Mouse (Mus musculus) gastrocnemius, postnatal 10 days (tissue): Measurements from ENCODE around the gene Cog4. TPM values are rescaled to one million over a fixed set of nuclear protein-coding genes. Genes with fewer than 3 reads are reported as not detected.
"Not testable (repeated sequence)": the region's sequence is repeated elsewhere in the genome, so short reads cannot be mapped to it uniquely, and the experiment has no call there.

Experiments
- DNase-seq: peaks from one replicate; pipeline ENCODE4 v3.0.0; 2021; ENCODE audit warnings: mixed read lengths
- total RNA-seq, 2 experiments: library from RNA; stranded (reverse); gene quantifications; 2 replicates each; pipeline ENCODE4 v1.2.3; 2021

The Cog4 gene
- total RNA-seq, 2 experiments from 2014 or later: 40.3 to 41.1 TPM

DNA sequence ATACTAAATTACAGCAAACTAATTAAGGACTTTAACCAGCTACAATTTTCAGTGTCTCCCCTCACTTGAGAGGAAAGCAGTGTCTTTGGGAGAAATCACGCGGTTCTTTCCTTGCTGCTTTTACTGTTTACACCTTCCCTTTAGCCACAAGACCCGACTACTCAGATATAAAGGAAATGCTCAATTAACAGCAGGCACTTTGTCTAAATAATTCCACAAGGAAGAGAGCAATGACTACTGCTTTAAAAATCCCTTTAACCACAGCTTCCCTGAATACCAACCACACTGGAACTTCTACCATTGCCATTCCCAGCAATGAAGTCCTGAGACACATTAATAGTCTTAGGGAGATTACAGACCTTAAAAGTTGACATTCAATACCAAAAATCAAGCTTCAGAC is 17.9 kb upstream of the Cog4 start:
- no peak for DNase-seq

DNA sequence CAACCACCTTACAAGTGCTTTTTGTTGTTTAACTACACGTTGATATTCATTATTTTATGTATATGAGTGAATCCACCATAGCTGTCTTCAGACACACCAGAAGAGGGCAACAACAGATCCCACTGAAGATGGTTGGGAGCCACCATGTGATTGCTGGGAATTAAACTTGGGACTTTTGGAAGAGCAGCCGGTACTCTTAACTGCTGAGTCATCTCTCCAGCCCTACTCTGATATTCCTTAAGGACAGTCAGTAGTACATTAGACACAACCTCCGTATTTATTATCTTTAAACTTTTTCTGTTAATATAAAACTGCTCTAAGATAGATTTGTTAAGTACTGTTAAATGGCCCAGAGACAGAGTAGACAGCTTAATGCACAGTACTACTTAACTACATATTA is 14.4 kb upstream of the Cog4 start:
- no peak for DNase-seq

DNA sequence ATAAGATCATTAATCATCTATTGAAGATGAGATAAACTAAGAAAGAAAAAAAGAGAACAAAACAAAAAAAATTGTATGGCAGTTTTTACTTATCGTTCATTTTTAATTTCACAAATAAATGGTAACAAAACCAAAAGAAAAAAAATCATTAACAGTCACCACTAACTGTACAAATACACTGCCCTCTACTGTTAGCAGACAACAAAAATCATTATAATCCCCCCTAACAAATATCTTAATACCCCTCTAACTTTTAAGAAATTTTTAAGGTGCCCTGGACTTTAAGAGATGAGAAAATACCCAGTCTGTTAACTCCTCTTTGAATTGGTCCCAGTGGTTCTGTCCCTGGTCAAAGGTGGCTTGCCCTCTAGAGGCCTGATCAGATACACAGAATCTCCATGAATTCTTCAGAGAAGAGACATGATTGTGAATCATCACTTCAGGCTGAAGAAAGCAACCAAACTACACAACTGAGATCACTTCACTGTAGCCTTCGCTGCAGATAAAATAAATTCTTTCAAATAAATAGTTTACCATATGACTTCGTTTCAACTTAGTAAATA is 4.3 kb upstream of the Cog4 start:
- DNase-seq: no peak

DNA sequence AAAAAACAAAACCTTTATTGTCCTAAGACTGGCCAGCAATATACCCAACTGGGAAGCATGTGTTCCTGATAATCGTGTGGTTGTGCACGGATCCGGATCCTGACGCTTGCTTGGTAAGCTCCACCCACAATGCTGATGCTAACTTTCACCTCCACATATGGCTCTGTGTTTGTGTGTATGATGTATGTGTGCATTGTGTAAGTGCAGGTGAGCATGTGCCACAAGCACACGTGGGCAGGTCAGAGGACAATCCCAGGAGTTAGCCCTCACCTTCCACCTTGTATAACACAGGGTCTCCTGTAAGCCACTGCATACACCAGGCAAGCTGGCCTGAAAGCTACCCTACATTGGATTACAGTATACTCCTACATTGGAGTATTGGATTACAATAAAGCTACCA is 3.2 kb upstream of the Cog4 start:
- DNase-seq: no peak

DNA sequence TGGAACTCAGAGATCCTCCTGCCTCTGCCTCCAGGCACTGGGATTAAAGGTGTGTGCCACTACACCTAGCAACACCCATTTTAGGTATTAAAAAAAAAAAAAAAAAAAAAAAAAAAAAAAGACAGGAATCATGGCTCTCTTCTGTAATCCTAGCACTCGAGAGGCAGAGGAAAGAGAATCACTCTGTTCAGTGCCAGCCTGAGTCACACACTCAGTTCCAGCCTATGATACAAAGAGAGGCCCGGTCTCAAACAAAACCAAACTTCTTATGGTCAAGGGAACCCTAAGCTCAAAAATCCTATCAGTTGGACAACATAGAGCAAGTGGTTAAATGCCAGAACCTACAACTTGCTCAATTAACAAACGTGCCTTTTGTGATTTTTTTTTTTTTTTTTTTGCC is 1.5 kb upstream of the Cog4 start:
- no peak for DNase-seq

DNA sequence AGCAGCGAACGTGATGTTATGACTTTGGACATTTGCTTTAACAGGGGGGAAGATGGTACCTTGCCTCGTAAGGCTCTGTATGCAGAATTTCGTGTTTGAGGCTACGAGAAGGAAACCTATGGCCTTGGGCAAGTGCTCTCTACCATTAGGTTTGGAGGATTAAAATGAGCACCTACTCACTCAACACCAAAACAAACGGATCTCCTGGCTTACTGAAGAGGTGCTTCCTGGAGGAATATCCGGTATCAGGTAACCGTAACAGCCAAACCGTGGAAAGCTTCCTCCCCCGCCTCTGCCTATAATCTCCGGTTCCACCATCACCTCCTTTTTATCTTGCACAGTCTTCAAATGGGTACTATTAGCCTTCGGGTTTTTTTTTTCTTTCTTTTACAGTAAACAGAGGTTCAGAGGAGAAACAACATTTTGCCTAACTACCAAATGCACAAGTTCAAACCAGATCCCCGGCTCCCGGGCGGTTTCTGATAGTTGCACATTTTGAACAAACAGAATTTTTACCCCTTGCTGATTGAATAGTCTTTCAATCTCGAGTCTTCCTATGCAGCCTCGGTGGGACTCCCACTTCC is 487 bp upstream of the Cog4 start:
- no peak for DNase-seq

DNA sequence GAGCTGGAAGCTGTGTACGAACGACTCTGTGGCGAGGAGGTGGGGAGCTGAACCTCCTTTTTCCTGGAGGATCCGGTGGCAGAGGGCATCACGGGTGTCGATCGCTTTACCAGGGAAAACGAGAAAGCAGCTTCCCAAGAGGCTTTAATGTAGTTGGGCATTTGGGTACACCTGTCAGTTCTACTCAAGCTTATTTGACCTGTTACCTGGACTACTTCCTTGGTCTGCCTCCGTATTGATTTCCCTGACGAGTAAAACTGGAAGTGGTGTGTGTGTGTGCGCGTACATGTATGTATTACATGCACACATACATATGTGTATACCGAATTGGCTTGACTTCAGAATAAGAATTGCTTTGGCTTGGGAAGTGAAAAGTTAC is 760 bp downstream of the Cog4 start:
- no peak for DNase-seq

DNA sequence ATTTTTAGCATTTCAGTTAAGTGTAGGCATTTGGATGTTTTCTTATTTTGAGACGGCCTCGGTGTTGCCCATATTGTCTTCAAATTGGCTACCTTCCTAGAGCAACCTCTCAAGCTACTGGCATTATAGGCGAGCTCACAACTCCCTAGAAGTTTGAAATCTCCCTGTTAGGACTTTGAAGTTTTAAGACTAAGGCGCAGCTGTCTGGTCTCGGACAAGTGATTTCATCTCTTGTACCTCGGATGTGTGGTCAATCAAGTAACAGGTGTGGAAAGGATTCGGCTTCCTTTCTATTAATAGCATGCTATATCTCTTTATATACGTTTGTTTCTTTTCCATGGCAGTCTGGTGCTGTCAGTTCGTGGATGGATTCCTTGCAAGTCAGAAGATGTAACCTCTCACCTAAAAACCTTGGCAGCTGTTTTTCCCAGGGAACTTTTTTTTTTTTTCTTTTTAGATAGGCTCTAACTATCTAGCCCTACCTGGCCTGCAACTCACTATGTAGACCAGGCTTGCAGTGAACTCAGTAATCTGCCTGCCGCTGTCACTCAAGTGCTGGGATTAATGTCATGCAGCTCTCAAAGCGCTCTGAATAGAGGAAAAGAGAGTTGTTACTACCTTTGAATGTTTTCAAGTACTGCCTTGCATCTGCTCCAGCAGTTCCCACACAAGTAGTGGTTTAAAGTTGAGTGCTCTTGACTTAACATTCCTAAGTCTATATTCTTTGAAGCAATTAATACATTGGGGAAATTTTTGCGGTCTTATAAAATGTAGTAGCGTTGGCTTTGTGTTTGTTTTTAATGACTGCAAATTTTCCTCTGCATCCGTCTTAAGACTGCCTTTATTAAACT is 1.5 kb downstream of the Cog4 start:
- DNase-seq: no peak

DNA sequence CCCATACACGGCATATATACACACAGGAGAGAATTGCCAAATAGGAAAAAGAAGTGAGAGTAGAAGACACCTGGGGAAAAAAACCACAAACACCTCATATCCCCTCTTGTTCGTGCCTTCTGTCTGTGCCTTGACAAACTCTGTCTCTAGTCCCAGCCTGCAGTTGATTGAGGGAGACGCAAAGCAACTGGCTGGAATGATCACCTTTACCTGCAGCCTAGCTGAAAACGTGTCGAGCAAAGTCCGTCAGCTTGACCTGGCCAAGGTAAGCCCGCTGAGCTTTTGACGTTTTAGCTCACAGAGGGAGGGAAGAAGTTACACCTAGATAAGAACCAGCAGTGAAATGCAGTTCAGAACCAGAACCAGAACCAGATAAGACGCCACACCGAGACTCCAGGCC is 4.8 kb downstream of the Cog4 start:
- DNase-seq: no peak

DNA sequence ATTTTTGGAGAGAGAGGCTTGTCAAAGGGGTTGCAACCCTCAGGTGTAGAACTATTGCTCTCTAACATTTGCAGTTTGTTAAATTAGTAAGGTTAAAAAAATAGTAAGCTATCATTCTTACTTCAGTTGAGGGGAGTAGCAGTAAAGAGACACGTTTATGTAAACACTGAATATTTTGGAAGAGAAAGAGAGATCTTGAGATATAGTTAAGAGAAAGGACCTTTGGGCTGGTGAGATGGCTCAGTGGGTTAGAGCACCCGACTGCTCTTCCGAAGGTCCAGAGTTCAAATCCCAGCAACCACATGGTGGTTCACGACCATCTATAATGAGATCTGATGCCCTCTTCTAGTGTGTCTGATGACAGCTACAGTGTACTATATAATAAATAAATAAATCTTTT is 9.7 kb downstream of the Cog4 start:
- not testable (repeated sequence) for DNase-seq

DNA sequence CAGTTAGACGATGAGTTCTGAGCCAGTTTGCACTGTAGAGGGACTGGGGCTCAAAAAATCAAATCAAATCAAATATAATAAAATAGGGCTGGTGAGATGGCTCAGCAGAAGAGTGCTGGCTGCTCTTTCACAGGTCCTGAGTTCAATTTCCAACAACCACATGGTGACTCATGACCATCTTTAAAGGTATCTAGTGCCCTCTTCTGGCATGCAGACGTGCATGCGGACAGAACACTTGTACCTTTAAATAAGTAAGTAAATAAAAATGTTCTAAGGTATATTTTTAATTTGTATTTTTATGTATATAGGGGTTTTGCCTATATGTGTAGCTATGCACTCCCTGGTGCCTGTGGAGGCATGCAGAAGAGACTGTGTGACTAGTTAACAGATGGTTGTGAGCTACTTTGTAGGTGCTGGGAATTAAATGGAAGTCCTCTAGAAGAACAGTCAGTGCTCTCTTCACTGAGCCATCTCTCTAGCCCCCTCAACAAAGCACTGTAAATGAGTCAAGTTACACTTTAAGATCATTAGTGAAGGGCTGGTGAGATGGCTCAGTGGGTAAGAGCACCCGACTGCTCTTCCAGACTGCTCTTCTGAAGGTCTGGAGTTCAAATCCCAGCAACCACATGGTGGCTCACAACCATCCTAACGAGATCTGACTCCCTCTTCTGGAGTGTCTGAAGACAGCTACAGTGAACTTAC is 10.5 kb downstream of the Cog4 start:
- DNase-seq: no peak

DNA sequence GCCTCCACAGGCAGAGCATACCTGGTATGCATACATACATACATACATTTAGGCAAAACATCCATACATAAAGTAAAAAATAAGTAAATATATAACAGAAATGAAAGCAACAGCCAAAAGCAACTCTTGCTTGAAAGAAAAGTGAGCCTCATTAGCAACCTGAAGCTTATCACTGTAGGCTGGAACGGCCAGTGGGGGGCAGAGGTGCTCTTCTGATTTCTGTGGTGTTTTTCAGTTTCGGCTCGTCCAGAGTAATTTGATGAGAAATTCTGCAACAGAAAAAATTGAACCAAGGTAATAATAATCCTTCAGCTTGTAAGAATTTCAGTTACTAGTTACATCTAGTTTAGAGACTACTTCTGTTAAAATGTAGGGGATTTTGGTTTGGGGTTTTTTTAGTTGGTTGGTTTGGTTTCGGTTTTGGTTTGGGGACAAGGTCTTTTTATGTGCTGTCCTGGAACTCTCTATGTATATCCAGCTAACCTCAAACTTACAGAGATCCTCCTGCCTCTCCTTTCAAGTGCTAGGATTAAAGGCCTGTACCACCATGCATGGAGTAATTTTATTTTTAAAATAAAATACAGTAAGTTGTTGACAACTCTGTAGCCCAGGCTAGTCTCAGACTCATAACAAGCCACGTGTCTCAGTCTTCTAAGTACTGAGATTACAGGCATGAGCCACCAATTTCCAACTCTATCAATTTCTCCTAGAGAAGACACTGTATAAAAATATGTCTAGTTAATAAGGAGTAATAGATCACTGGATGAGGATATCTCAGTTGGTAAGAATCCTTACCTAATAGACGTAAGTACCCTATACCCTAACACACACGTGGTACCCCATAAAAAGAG is 13.5 kb downstream of the Cog4 start:
- DNase-seq: no peak

DNA sequence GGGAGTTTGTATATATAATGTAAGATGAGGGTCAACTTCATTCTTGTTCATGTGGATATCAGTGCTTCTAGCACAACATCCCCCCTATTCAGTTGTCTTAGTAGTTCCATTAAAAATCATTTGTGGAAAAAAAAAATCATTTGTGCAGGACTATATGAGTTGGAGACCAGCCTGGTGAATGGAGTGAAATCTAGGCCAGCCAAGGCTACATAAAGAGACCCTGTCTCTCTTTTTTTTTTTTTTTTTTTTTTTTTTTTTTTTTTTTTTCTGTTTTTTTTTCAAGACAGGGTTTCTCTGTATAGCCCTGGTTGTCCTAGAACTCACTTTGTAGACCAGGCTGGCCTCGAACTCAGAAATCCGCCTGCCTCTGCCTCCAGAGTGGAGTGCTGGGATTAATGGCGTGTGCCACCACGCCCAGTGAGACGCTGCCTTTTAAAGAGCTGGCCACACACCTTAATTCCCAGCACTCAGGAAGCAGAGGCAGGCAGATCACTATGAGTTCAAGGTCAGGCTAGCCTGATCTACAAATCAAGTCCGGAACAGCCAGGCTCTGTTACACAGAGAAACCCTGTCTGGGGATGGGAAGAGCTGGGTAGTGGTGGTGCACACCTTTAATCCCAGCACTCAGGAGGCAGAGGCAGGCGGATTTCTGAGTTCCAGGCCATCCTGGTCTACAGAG is 15.1 kb downstream of the Cog4 start:
- DNase-seq: not testable (repeated sequence)

DNA sequence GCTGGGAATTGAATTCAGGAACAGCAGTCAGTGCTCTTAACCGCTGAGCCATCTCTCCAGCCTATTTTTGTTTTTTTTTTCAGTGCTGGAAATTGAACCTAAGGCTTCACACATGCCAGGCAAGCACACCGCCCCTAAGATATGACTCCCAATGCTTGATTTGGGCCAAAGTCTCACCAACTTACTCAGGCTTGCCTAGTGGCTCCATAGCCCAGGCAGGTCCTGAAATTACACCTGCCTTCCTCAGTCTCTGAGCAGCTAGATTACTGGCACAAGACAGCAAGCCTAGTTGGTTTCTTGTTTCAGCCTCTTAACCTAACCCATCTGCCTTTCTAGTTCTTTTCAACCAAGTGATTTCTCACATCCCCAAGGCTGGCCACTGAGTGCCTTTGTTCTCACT is 24.1 kb downstream of the Cog4 start:
- no peak for DNase-seq

DNA sequence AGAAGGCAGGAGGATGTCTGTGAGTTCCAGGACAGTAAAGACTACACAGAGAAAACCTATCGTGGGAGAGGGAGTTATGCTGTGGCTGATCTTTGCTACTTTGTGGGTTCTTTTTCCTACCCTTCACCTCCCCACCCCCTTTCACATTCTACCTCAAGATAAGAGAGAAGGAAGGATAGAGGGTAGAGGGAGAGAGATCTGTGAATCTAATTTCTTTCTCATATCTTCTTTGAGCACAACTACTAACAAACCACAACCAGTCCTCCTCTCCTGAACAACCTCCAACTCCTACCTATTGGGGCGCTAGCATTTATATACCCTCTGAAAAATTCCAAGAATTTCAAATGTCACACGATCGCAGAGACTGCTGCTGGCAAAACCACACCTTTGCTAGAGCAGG is 31.5 kb downstream of the Cog4 start:
- DNase-seq: no peak

DNA sequence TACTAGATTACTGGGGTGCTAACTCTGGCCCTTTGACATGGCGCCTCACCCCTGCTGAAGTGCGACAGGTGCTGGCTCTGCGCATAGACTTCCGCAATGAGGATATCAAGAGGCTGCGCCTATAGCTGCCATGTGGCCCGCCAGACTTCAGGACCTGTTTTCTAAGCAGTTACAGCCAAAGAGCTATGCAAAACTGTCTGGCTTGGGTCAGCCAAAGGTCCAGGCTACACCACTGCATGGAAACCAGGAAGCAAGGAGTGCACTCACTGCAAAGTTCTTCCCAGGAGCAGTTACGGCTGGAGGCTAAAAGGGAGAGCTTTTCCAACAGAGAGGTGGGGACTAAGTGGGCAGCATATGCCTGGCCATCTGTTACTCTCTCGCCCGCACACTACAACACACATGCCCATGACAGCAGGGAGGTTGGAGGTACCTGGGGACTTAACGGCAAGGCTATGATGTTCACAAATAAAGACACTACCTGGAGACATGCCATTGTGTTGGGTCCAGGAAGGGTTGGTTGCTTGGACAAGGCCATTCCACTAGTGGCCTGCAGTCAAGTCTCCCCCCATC is 35.4 kb downstream of the Cog4 start:
- no peak for DNase-seq

DNA sequence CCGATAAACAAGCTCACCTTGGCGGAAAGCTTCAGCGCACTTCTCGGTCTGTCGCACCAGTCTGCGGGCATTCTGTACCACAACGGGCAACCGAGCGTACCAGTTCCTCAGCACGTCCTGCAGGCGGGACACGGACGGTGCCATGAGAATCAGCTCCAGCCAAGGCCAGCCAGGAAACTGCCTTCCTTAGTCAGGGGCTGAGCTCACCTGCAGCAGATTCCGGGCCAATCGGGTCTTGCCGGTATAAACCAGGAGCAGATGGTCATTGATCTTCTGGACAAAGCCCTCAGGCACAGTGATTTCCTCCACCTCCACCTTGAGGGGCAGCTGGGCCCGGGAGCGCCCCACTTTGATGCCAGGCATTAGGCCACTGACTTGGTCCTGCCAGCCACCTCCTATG is 37.4 kb downstream of the Cog4 start:
- DNase-seq: no peak

DNA sequence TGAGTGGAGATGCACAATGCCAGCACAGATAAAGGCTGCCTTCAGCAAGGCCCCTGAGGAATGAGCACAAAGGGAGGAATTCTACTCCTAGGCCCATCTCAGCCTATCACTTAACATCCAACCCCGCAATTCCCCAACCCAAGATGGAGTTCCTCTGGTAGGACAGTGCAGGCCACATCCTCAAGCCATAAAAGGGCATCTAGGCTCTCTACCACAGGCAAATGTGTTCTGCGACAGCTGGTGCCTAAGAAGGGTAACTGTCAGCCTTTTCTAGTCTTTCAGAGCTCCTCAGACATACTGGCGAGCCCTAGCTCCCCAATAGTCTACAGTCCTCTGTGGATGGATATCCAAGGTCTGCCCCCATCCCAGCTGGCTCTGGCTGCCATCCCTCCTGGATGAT is 40.2 kb downstream of the Cog4 start:
- DNase-seq: no peak

DNA sequence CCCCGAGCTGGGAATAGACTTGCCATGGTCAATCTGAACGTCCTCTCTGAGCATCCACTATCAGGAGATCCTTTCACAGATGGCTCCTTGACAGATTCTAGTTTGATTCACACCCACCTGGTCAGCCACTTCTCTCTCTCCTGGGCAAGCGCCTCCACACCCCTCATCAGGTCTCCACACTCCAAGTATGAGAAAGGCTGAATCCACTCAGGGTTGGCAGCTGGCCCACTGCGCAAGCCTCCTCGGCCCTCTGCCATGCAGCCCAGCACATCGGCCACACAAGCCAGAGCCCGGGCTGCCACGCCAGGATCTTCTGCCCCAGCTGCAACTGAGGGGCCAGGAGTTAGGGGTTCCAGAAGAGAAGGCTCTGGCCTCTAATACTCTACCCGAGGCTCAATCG is 41.2 kb downstream of the Cog4 start:
- DNase-seq: peak; percentile 36

DNA sequence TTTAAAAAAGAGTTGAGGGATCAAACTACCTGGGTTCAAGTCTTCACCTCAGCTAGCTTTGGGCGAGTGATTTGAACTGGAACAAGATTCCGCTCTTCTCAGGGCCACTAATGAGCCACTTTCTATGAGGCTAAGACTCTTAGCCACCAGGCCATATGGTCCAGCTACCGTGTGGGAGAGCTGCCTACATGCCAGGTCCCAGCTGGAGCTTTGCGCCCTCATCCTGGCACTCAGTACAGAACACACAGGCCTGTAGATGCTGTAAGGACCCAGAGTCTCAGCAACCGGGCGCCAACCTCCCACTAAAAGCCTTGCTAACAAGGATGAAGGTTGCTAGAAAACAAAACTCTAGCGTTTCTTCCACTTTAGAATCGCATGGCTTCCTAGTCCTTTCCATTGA is 42.0 kb downstream of the Cog4 start:
- DNase-seq: no peak

DNA sequence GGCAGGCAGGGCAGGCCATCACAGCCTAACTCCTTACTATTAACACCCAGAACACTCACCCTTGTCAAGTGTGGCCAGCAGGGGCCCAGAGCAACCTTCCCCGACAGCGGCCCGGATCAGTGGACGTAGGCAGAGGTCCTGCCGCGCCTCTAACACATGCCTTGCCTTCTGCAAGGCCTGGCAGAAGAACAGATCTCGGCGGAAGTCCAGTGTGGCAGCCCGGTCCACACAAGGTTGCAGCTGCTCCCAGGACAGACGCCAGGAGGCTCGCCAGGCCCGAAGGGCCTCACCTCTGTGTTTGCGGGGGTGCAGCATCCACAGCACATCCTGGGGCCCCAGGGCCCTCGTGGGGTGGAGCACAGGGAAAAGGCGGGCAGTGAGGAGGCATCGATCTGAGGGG is 42.5 kb downstream of the Cog4 start:
- peak; percentile 76 for DNase-seq
